Mouse (Mus musculus) liver, embryonic 15.5 days (tissue): Measurements from ENCODE around the gene Plcg1. TPM values are rescaled to one million over a fixed set of nuclear protein-coding genes. Genes with fewer than 3 reads are reported as not detected.

ENCODE experiments used
- ATAC-seq: fragments of 200-750 bp; cut with Nextera tagmentation; 2 replicates; pipeline ENCODE4 v1.8.0; 2017; ENCODE audit warnings: moderate number of reproducible peaks, mild to moderate bottlenecking, moderate library complexity; ENCODE audit not compliant: insufficient read depth
- H3K27ac ChIP-seq: fragments of 300-500 bp; sonication (generic); replicated peaks from 2 replicates; pipeline ENCODE4 v1.5.1; 2015; ENCODE audit warnings: mild to moderate bottlenecking, inconsistent platforms
- H3K27me3 ChIP-seq: fragments of 300-500 bp; sonication (generic); 2 replicates; pipeline ENCODE4 v1.6.1; 2015; ENCODE audit warnings: mild to moderate bottlenecking, inconsistent platforms
- H3K36me3 ChIP-seq: fragments of 300-500 bp; sonication (generic); replicated peaks from 2 replicates; pipeline ENCODE4 v1.6.1; 2015; ENCODE audit warnings: moderate library complexity, mild to moderate bottlenecking, inconsistent platforms
- H3K4me1 ChIP-seq: fragments of 300-500 bp; sonication (generic); replicated peaks from 2 replicates; pipeline ENCODE4 v1.6.1; 2015; ENCODE audit warnings: inconsistent platforms
- H3K4me2 ChIP-seq: fragments of 300-500 bp; sonication (generic); 2 replicates; pipeline ENCODE4 v1.6.1; 2015; ENCODE audit warnings: moderate library complexity, mild to moderate bottlenecking, inconsistent platforms
- H3K4me3 ChIP-seq: fragments of 300-500 bp; sonication (generic); replicated peaks from 2 replicates; pipeline ENCODE4 v1.5.1; 2015; ENCODE audit warnings: mild to moderate bottlenecking, inconsistent platforms
- H3K9ac ChIP-seq: fragments of 300-500 bp; sonication (generic); 2 replicates; pipeline ENCODE4 v1.6.1; 2015; ENCODE audit warnings: moderate library complexity, mild to moderate bottlenecking, inconsistent platforms
- H3K9me3 ChIP-seq: fragments of 300-500 bp; sonication (generic); replicated peaks from 2 replicates; pipeline ENCODE4 v1.6.1; 2016; ENCODE audit warnings: inconsistent platforms
- WGBS: fragments of 180-500 bp; shearing (Covaris S2); methylation state at CpG from one replicate; pipeline ENCODE4 v1.1.7; 2015; ENCODE audit warnings: mixed read lengths; ENCODE audit not compliant: insufficient replicate concordance; 5-methylcytosine and 5-hydroxymethylcytosine counted together
- polyA plus RNA-seq: library from polyadenylated mRNA; unstranded; fragments of >200 nt; fragmentation: Nextera tagmentation; extraction: Ambion mirVana; gene quantifications from 2 replicates; pipeline ENCODE4 v1.2.1, GENCODE M21; 2015

Gene Plcg1
- polyA plus RNA-seq, 1 experiment from 2014 or later = 4.5 TPM

DNA sequence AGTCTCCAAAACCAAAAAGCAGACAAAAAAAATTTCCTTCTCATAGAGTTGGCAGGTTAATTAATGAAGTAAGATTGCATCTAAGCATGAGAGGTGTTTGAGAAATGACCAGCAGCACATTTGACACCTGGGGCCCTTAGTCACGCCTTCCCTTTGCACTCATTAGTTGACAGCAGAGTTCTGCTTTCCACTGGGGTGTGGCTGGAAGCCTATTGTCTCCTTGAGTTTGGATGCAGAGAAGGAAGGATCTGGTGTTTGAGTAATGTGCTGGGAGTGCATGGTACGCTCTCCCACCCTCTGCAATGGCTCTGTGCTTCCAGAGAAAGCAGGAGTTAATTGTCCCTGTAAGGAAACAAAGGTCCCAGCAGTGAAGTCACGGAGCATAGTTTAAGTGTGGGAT is 5.4 kb downstream of the Plcg1 start:
- WGBS = 70% methylated on average over 3 of the region's 3 CpGs
- Histone ChIP-seq H3K4me3 (no peak overlapping the region), H3K9me3 (no peaks in the 10 kb centered on the region), H3K9ac (no peak overlapping the region), H3K36me3 (no peaks in the 10 kb centered on the region), H3K4me1 (peaks cover 32% of the 10 kb centered on the region), H3K27me3 (peaks cover 28% of the 10 kb centered on the region), H3K27ac (no peak overlapping the region), H3K4me2 (no peak overlapping the region)
- no peak for ATAC-seq

- WGBS = 41% methylated on average over 5 of the region's 5 CpGs
- Histone ChIP-seq H3K9me3 (no peaks in the 10 kb centered on the region), H3K27ac (no peak overlapping the region), H3K27me3 (peaks cover 10% of the 10 kb centered on the region; the same call in 1 of the 2 replicates), H3K4me1 (peaks cover 26% of the 10 kb centered on the region), H3K9ac (no peak overlapping the region), H3K4me2 (no peak overlapping the region), H3K4me3 (no peak overlapping the region), H3K36me3 (no peaks in the 10 kb centered on the region)
- no peak for ATAC-seq
These were observed 7.3 kb downstream of the Plcg1 start for GRCm38 (mm10) chr2:160738354-160738753.

- Histone ChIP-seq H3K9me3 (no peaks in the 10 kb centered on the region), H3K4me2 (no peak overlapping the region; the same call in 1 of the 2 replicates), H3K4me1 (peaks cover 23% of the 10 kb centered on the region), H3K9ac (no peak overlapping the region), H3K27ac (peak overlapping the region; percentile 41; the same call in 1 of the 2 replicates), H3K27me3 (no peaks in the 10 kb centered on the region; the same call in 1 of the 2 replicates), H3K4me3 (no peak overlapping the region), H3K36me3 (no peaks in the 10 kb centered on the region)
- whole genome bisulfite sequencing = 42% methylated on average over 2 of the region's 2 CpGs
- ATAC-seq = no peak
These were observed 8.7 kb downstream of the Plcg1 start for GRCm38 (mm10) chr2:160739647-160740356.

DNA sequence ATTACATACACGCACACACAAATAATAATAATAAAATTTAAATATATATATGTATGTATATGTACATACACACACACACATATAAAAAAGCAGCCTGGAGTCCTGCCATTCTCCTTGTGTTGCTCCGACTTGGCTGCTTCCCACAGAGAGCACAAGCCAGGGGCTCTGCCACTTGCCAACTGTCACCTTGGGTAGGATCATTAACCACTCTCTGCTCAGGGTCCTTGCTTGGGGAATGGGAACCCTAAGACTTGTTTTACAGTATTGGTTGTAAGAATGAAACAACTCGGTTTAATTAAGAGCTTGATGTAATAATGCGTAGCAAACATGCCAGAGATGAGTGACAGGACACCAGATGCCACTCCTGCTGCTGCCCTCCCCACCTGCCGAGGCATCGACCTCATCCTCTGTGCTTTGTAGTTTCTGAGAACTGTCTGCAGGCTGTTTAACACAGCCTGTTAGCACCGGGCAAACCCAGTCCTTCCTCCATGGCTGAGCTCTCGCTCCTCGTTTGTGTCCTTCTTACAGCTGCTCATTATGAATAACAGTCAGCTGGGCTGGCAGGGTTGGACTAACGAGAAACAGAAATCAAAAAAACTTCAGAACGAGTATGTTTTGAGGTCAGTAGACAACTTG is 9.5 kb downstream of the Plcg1 start:
- Histone ChIP-seq H3K9ac (no peak overlapping the region), H3K36me3 (no peaks in the 10 kb centered on the region), H3K9me3 (no peaks in the 10 kb centered on the region), H3K4me2 (no peak overlapping the region), H3K4me3 (no peak overlapping the region), H3K27ac (no peak overlapping the region), H3K4me1 (peaks cover 19% of the 10 kb centered on the region), H3K27me3 (no peaks in the 10 kb centered on the region)
- 53% methylated on average over 11 of the region's 11 CpGs for WGBS
- no peak for ATAC-seq

GRCm38 (mm10) chr2:160741580-160741979 is 10.5 kb downstream of the Plcg1 start:
- Histone ChIP-seq H3K36me3 (no peaks in the 10 kb centered on the region), H3K27me3 (no peaks in the 10 kb centered on the region), H3K4me2 (no peak overlapping the region), H3K4me1 (peaks cover 19% of the 10 kb centered on the region), H3K9ac (no peak overlapping the region), H3K9me3 (no peaks in the 10 kb centered on the region), H3K4me3 (no peak overlapping the region), H3K27ac (no peak overlapping the region)
- 0 out of 2 replicates have a peak, but pooled peaks have one; percentile 10 for ATAC-seq
- 23% methylated on average over 3 of the region's 3 CpGs for WGBS

DNA sequence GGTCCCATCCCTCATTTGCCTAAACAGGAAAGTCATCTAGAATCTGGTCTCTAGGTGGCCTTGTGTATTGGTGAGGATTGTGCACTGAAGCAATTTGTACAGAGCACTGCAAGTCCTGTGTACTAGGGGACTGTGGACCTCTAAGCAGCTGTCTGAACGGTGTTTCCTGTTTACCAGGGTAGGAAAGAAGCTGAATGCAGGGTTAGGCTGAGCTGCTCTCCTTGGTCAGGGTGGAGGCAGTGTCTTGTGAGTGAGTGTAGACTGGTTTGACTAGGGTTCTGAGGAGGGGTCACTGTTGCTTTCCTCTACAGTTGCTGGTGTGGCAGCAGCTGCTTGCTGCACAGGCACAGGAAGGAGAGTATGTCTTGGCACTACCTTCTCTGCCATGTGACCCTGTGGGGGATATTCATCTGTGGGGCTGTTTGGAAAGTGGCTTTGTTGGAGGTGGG is 11.1 kb downstream of the Plcg1 start:
- no peaks in the 10 kb centered on the region for H3K36me3 ChIP-seq
- H3K27ac ChIP-seq = 0 out of 2 replicates have a peak overlapping the region, but pooled peaks have one; percentile 29
- H3K4me1 ChIP-seq = peaks cover 19% of the 10 kb centered on the region
- no peaks in the 10 kb centered on the region for H3K9me3 ChIP-seq
- no peaks in the 10 kb centered on the region for H3K27me3 ChIP-seq
- H3K4me2 ChIP-seq = no peak overlapping the region
- 18% methylated on average over 1 of the region's 1 CpGs for WGBS
- no peak overlapping the region for H3K4me3 ChIP-seq
- 0 out of 2 replicates have a peak, but pooled peaks have one; percentile 47 for ATAC-seq
- H3K9ac ChIP-seq = no peak overlapping the region

DNA sequence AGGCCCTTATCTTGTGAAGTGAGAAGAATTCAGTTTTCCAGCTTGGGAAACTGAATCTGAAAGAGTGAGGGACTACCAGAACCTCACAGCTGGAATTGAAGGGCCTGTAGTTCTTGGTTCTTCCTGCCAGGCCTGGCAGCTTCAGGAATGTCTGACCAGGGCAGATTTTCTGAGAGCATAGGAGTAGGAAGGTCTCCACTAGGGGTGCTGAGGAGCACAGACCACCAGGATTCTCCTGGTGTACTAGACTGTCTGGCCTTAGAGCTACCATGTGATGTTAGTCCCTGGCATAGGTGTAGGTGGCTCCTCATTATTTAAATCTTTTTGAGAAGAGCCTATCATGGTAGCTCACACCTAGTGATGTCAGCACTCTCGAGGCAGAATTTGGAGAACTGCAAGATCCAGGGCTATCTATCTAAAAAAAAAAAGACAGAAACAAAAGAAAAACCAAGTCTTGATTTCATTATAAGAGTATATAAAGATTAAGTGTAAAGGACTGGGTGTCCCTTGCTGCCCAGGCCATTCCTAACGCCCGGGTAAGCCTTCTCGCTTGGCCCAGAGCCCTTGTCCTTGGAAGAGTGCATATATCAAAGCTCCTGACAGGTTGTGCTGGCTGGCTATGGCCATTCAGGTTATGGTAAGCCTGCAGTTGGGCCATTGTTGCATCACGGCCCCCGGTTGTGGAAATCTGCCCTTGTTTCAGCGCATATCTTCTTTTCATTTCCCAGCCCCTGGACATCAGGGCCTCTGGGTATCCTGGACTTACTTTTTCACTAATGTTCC is 13.1 kb downstream of the Plcg1 start:
- ATAC-seq = no peak
- peaks cover 4% of the 10 kb centered on the region; the same call in 1 of the 2 replicates for H3K36me3 ChIP-seq
- peaks cover 17% of the 10 kb centered on the region for H3K4me1 ChIP-seq
- no peak overlapping the region for H3K4me2 ChIP-seq
- no peak overlapping the region for H3K9ac ChIP-seq
- 59% methylated on average over 7 of the region's 7 CpGs for WGBS
- no peak overlapping the region for H3K4me3 ChIP-seq
- peak overlapping the region; percentile 4; the same call in 1 of the 2 replicates for H3K27ac ChIP-seq
- no peaks in the 10 kb centered on the region for H3K27me3 ChIP-seq
- H3K9me3 ChIP-seq = no peaks in the 10 kb centered on the region

DNA sequence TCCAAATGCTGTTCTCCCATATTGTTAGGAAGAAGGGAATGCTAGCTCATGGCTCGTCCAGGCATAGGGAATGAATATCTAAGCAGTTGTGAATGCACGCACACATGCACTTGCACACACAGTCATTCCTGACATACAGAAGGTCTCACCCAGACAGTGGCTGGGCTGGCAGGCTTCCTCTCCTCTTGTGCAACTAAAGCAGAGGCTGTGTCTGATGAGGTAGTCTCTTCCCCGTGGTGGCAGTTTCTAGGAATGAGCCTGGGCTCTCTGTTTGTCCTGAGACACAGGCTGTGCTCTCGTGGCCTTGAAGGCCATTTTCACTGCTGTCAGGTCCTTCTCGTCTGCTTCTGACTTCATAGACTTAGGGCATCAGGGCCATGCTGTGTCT is 13.7 kb downstream of the Plcg1 start:
- H3K27me3 ChIP-seq = no peaks in the 10 kb centered on the region
- no peak overlapping the region for H3K4me2 ChIP-seq
- H3K9ac ChIP-seq = no peak overlapping the region
- H3K4me1 ChIP-seq = peaks cover 11% of the 10 kb centered on the region
- H3K27ac ChIP-seq = no peak overlapping the region; the same call in 1 of the 2 replicates
- H3K36me3 ChIP-seq = peaks cover 8% of the 10 kb centered on the region; the same call in 1 of the 2 replicates
- no peak for ATAC-seq
- no peaks in the 10 kb centered on the region for H3K9me3 ChIP-seq
- no peak overlapping the region for H3K4me3 ChIP-seq
- WGBS = 41% methylated on average over 5 of the region's 5 CpGs

DNA sequence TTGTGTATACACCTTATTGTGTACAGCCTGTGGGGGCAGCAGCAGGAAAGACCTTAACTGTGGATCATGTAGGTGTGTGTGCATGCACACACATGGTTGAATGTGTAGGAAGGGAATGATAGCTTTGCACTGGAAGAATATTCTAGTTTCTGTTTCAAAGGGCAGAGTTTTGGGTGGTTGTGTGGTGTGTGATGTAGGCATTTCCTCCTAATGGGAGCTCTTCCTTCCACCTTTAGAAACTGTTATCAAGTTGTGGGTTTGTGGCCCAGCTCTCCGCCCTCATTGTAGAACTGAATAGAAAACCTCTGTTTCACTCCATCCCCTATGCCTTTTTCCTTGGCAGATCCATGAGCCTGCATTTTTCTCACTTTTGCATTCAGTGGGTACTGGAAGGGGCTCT is 14.4 kb downstream of the Plcg1 start:
- Histone ChIP-seq H3K4me1 (peaks cover 7% of the 10 kb centered on the region), H3K9me3 (no peaks in the 10 kb centered on the region), H3K27me3 (no peaks in the 10 kb centered on the region), H3K9ac (no peak overlapping the region), H3K4me3 (no peak overlapping the region), H3K36me3 (peaks cover 11% of the 10 kb centered on the region; the same call in 1 of the 2 replicates), H3K27ac (no peak overlapping the region), H3K4me2 (no peak overlapping the region)
- ATAC-seq = no peak
- 61% methylated on average over 1 of the region's 1 CpGs for WGBS

- Histone ChIP-seq H3K36me3 (peaks cover 13% of the 10 kb centered on the region; the same call in 1 of the 2 replicates), H3K4me3 (no peak overlapping the region), H3K27ac (no peak overlapping the region), H3K27me3 (no peaks in the 10 kb centered on the region), H3K9me3 (no peaks in the 10 kb centered on the region), H3K4me2 (no peak overlapping the region), H3K9ac (no peak overlapping the region), H3K4me1 (peaks cover 7% of the 10 kb centered on the region; the same call in 1 of the 2 replicates)
- ATAC-seq = no peak
- WGBS = 74% methylated on average over 5 of the region's 5 CpGs
These were observed 15.5 kb downstream of the Plcg1 start for GRCm38 (mm10) chr2:160746637-160747036.

GRCm38 (mm10) chr2:160747075-160747474 is 16.0 kb downstream of the Plcg1 start:
- ATAC-seq = no peak

More at GRCm38 (mm10) chr2:160747075-160747474, 16.0 kb downstream of the Plcg1 start:
- H3K36me3 ChIP-seq = peaks cover 18% of the 10 kb centered on the region; the same call in 1 of the 2 replicates
- H3K4me2 ChIP-seq = no peak overlapping the region
- no peak overlapping the region for H3K4me3 ChIP-seq
- no peak overlapping the region for H3K9ac ChIP-seq
- no peaks in the 10 kb centered on the region for H3K9me3 ChIP-seq
- no peaks in the 10 kb centered on the region for H3K27me3 ChIP-seq
- no peak overlapping the region for H3K27ac ChIP-seq
- peaks cover 7% of the 10 kb centered on the region; the same call in 1 of the 2 replicates for H3K4me1 ChIP-seq
- 65% methylated on average over 10 of the region's 10 CpGs for WGBS
